Mouse (Mus musculus) lung, adult 2 months (tissue): ENCODE data around the gene Cyp27b1. TPM values are rescaled to one million over a fixed set of nuclear protein-coding genes. Genes with fewer than 3 reads are reported as not detected.

Experiments
- DNase-seq: peaks from one replicate; pipeline ENCODE4 v3.0.0; 2022
- H3K4me1 ChIP-seq: fragments of 200-500 bp; 2 replicates; pipeline ENCODE4 v1.6.1; 2011; ENCODE audit warnings: low read length; ENCODE audit not compliant: control insufficient read depth, insufficient read depth
- H3K4me3 ChIP-seq: fragments of 200-500 bp; replicated peaks from 2 replicates; pipeline ENCODE3; 2011; ENCODE audit warnings: low read depth, mild to moderate bottlenecking, control low read depth, low read length; ENCODE audit errors: extremely low read depth
- CTCF ChIP-seq: fragments of 200-500 bp; IDR thresholded peaks from 2 replicates; pipeline ENCODE4 v1.5.1; 2011; ENCODE audit warnings: mild to moderate bottlenecking, low read length, control low read depth; ENCODE audit not compliant: insufficient read depth
- POLR2A ChIP-seq: fragments of 200-500 bp; IDR thresholded peaks from 2 replicates; pipeline ENCODE4 v1.6.1; 2011; ENCODE audit warnings: low read depth, mild to moderate bottlenecking, control low read depth, low read length, borderline replicate concordance; ENCODE audit errors: extremely low read depth
- WGBS: fragments of 180-500 bp; shearing (Covaris S2); methylation state at CpG from one replicate; pipeline ENCODE4 v1.1.7; 2018; 5-methylcytosine and 5-hydroxymethylcytosine counted together
- polyA plus RNA-seq: library from polyadenylated mRNA; depleted of rRNA; stranded (reverse); fragments of >200 nt; gene quantifications from 2 replicates; pipeline ENCODE4 v1.2.3, GENCODE M21; 2012; rRNA removed

Cyp27b1 gene
- polyA plus RNA-seq = 0.14 and 0.26 TPM in 2 replicates

GRCm38 (mm10) chr10:127047954-127048353 lies at the start of gene Cyp27b1:
Gene Cyp27b1 (plus strand): TSS chr10:127048250.
- Histone ChIP-seq H3K4me3 (no peak within 1 kb of the TSS), H3K4me1 (peaks cover 3% of the 10 kb centered on the region; the same call in 1 of the 2 replicates)
- DNase-seq = no peak
- TF ChIP-seq POLR2A (no peak), CTCF (no peak)
- 39% methylated on average over 5 of the region's 5 CpGs for WGBS

GRCm38 (mm10) chr10:127000529-127000928 lies 47.5 kb upstream of the Cyp27b1 start, which contains the start of gene Avil:
Gene Avil (plus strand): TSS chr10:127000709.
- Histone ChIP-seq H3K4me1 (0 out of 2 replicates have a peak, but pooled peaks cover 2% of the 10 kb centered on the region), H3K4me3 (no peak within 1 kb of the TSS)
- TF ChIP-seq POLR2A (no peak), CTCF (no peak)
- 78% methylated on average over 5 of the region's 5 CpGs for WGBS
- DNase-seq = no peak

- H3K4me1 ChIP-seq = 0 out of 2 replicates have a peak, but pooled peaks cover 2% of the 10 kb centered on the region
- TF ChIP-seq CTCF = no peak
- no peak for TF ChIP-seq POLR2A
- DNase-seq = no peak
These were observed 46.8 kb upstream of the Cyp27b1 start for GRCm38 (mm10) chr10:127001297-127001696.

GRCm38 (mm10) chr10:127002056-127002455 lies 46.0 kb upstream of the Cyp27b1 start:
- Histone ChIP-seq H3K4me1 (0 out of 2 replicates have a peak, but pooled peaks cover 2% of the 10 kb centered on the region), H3K4me3 (no peak overlapping the region)
- no peak for TF ChIP-seq CTCF
- no peak for TF ChIP-seq POLR2A
- no peak for DNase-seq
- whole genome bisulfite sequencing = 81% methylated on average over 1 of the region's 1 CpGs

More at GRCm38 (mm10) chr10:127001297-127001696, 46.8 kb upstream of the Cyp27b1 start:
- WGBS = 52% methylated on average over 9 of the region's 9 CpGs
- no peak overlapping the region for H3K4me3 ChIP-seq

GRCm38 (mm10) chr10:127002765-127003164 lies 45.3 kb upstream of the Cyp27b1 start:
- Histone ChIP-seq H3K4me1 (0 out of 2 replicates have a peak, but pooled peaks cover 2% of the 10 kb centered on the region), H3K4me3 (no peak overlapping the region)
- WGBS = 77% methylated on average over 5 of the region's 5 CpGs
- no peak for DNase-seq
- no peak for TF ChIP-seq POLR2A
- TF ChIP-seq CTCF = no peak

GRCm38 (mm10) chr10:127003334-127003733 lies 44.7 kb upstream of the Cyp27b1 start:
- no peak for DNase-seq
- 0 out of 2 replicates have a peak, but pooled peaks cover 2% of the 10 kb centered on the region for H3K4me1 ChIP-seq
- WGBS = 81% methylated on average over 8 of the region's 8 CpGs
- H3K4me3 ChIP-seq = no peak overlapping the region
- TF ChIP-seq POLR2A (no peak), CTCF (no peak)

GRCm38 (mm10) chr10:127003806-127004205 lies 44.2 kb upstream of the Cyp27b1 start:
- Histone ChIP-seq H3K4me3 (no peak overlapping the region), H3K4me1 (0 out of 2 replicates have a peak, but pooled peaks cover 2% of the 10 kb centered on the region)
- no peak for TF ChIP-seq POLR2A
- TF ChIP-seq CTCF = no peak
- DNase-seq = no peak
- WGBS = 78% methylated on average over 7 of the region's 7 CpGs

- 55% methylated on average over 5 of the region's 5 CpGs for WGBS
- no peak for TF ChIP-seq POLR2A
- TF ChIP-seq CTCF = peak; percentile 25; the same call in 1 of the 2 replicates
- Histone ChIP-seq H3K4me1 (no peaks in the 10 kb centered on the region), H3K4me3 (no peak overlapping the region)
- no peak for DNase-seq
These were observed 31.6 kb upstream of the Cyp27b1 start for GRCm38 (mm10) chr10:127016488-127016887.

- Histone ChIP-seq H3K4me1 (no peaks in the 10 kb centered on the region), H3K4me3 (no peak overlapping the region)
- no peak for DNase-seq
- TF ChIP-seq POLR2A = no peak
- TF ChIP-seq CTCF = no peak
- 37% methylated on average over 2 of the region's 2 CpGs for WGBS
These were observed 31.0 kb upstream of the Cyp27b1 start for GRCm38 (mm10) chr10:127017071-127017470.

- TF ChIP-seq POLR2A = no peak
- TF ChIP-seq CTCF = no peak
- Histone ChIP-seq H3K4me3 (no peak overlapping the region), H3K4me1 (no peaks in the 10 kb centered on the region)
- WGBS = 76% methylated on average over 16 of the region's 16 CpGs
- no peak for DNase-seq
These were observed 29.6 kb upstream of the Cyp27b1 start for GRCm38 (mm10) chr10:127018422-127018821.
